Mouse (Mus musculus) spleen, adult 2 months (tissue): ENCODE data around the gene Plekhj1.

Experiments
- CTCF ChIP-seq: fragments of 200-500 bp; IDR thresholded peaks from 2 replicates; pipeline ENCODE4 v1.5.1; 2011; ENCODE audit warnings: mild to moderate bottlenecking, inconsistent platforms; ENCODE audit not compliant: insufficient read depth, insufficient read length, insufficient replicate concordance; ENCODE audit errors: extremely low read depth
- POLR2A ChIP-seq: fragments of 200-500 bp; IDR thresholded peaks from 2 replicates; pipeline ENCODE4 v1.6.1; 2011; ENCODE audit warnings: low read depth, low read length, inconsistent platforms

DNA sequence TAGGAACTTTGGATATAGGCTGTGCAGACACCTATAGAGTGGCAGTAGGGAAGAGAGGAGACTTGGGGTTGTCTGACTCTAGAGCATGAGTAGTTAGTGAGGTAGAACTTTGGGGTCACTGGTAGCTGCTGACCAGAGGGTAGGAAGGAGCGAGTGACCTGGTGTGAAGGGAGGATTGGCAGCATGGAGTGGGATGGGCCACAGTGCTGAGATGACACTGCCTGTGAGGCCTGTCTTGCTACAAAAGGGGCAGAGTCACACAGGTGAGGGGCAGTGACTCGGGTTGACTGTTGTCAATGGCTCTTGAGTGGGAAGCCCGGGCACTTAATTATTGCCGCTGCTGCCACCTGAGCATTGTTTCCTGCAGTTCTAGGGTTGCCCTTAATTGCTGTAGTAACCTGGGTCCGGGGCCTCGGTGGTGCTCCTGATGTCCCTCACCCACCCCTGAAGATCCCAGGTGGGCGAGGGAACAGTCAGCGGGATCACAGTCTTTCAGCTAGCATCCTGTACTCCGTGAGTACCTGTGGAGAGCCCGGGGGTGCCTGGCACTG lies 29.5 kb upstream of the Plekhj1 start:
- no peak for TF ChIP-seq CTCF
- TF ChIP-seq POLR2A: no peak
